In the genomic region with DNA sequence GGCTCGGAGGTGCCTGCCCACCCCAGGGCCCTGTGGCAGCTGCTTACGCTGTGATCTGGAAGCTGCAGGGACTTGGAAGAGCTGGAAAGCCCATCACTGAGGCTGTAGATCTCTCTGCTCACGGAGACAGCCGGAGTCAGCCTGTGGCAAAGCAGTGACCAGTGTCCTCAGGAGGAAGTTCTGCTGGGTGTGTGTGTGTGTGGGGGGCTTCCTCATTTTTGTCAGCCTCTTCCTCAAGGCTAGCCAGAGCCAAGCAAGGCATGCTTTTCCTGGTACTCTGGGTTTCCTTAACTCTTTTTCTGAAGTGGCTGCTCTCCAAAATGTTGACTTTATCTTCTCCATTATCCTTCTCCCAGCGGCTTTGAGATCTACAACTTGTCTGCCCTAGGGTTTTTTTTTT, we compare ENCODE assay signal across 9 mouse cellular contexts. TPM values are rescaled to one million over a fixed set of nuclear protein-coding genes. Genes with fewer than 3 reads are reported as not detected.
DNase-seq lines count a peak whose midpoint lies in the region; ATAC-seq and TF ChIP-seq lines count a peak whose summit lies in the region.
"Had no signal": no experiment of that assay in that cellular context is flagged by ENCODE, and none has a peak within 500 bp of the region (broad histone marks: within the 10 kb centered on the region; RNA-seq: fewer than 3 reads in every experiment).

No protein-coding gene starts in this region.

- intact Hi-C loops in gastrocnemius, adult 2 months (cut with DNase I): no loop called here
- intact Hi-C loops in gastrocnemius, postnatal 36 days (cut with DNase I): no loop called here

- H3K4me3 ChIP-seq in gastrocnemius, adult 2 months: peak overlapping the region; percentile 30
- no peak overlapping the region for H3K4me3 ChIP-seq in midbrain, embryonic 10.5 days
- no peak overlapping the region for H3K4me3 ChIP-seq in midbrain, embryonic 16.5 days (ENCODE audit: low read depth, low read length)
- peak overlapping the region; percentile 38; the same call in 1 of the 2 replicates for H3K4me3 ChIP-seq in liver, adult 2 months (ENCODE audit: insufficient read depth, low read depth, low read length)

- H3K79me2 ChIP-seq in liver, adult 2 months (ENCODE audit: control insufficient read depth, insufficient read depth, low read length): no peaks in the 10 kb centered on the region

- H3K9ac ChIP-seq in midbrain, embryonic 16.5 days (ENCODE audit: low read depth, low read length): no peak overlapping the region
- 0 out of 2 replicates have a peak overlapping the region, but pooled peaks have one; percentile 34 for H3K9ac ChIP-seq in liver, adult 2 months (ENCODE audit: low read depth, low read length)

- TF ChIP-seq CTCF in gastrocnemius, adult 2 months (IDR thresholded peaks at IDR 0.05): no peak
- no peak for TF ChIP-seq CTCF in liver, adult 2 months (IDR thresholded peaks at IDR 0.05; ENCODE audit: low read depth, low read length)

- no peaks in the 10 kb centered on the region; the same call in 1 of the 2 replicates for H3K27me3 ChIP-seq in midbrain, embryonic 10.5 days (ENCODE audit: low read depth, poor library complexity, severe bottlenecking)
- no peaks in the 10 kb centered on the region for H3K27me3 ChIP-seq in midbrain, embryonic 16.5 days (ENCODE audit: control insufficient read depth, insufficient read depth, low read depth, low read length)
- no peaks in the 10 kb centered on the region for H3K27me3 ChIP-seq in liver, adult 2 months (ENCODE audit: control insufficient read depth, insufficient read depth, low read length)

- H3K27ac ChIP-seq in gastrocnemius, adult 2 months: peak overlapping the region; percentile 67
- H3K27ac ChIP-seq in midbrain, embryonic 10.5 days (replicated peaks): peak overlapping the region; percentile 53
- H3K27ac ChIP-seq in midbrain, embryonic 16.5 days (ENCODE audit: low read length): no peak overlapping the region
- H3K27ac ChIP-seq in liver, adult 2 months (replicated peaks; ENCODE audit: insufficient read depth, low read depth, low read length): peak overlapping the region; percentile 43; the same call in 1 of the 2 replicates

- WGBS in midbrain, embryonic 10.5 days: 74% methylated on average over 5 of the region's 5 CpGs
- WGBS in midbrain, embryonic 16.5 days: 74% methylated on average over 5 of the region's 5 CpGs
- WGBS in liver, adult 2 months: 69% methylated on average over 5 of the region's 5 CpGs

- H3K4me1 ChIP-seq in midbrain, embryonic 10.5 days: peaks cover 20% of the 10 kb centered on the region
- no peaks in the 10 kb centered on the region for H3K4me1 ChIP-seq in midbrain, embryonic 16.5 days (ENCODE audit: control insufficient read depth, insufficient read depth, low read length)
- 0 out of 2 replicates have a peak, but pooled peaks cover 2% of the 10 kb centered on the region for H3K4me1 ChIP-seq in liver, adult 2 months (ENCODE audit: control insufficient read depth, insufficient read depth, low read length)

- no peak for ATAC-seq in midbrain, embryonic 16.5 days
- ATAC-seq: forebrain, embryonic 14.5 days had no signal

- no peaks in the 10 kb centered on the region for H3K36me3 ChIP-seq in midbrain, embryonic 10.5 days
- H3K36me3 ChIP-seq in midbrain, embryonic 16.5 days (ENCODE audit: control insufficient read depth, insufficient read depth, low read length): no peaks in the 10 kb centered on the region
- H3K36me3 ChIP-seq in liver, adult 2 months (ENCODE audit: control insufficient read depth, insufficient read depth, low read length): no peaks in the 10 kb centered on the region

- H3K9me3 ChIP-seq in midbrain, embryonic 10.5 days (replicated peaks): peaks cover 6% of the 10 kb centered on the region; the same call in 1 of the 2 replicates
- H3K9me3 ChIP-seq in midbrain, embryonic 16.5 days (replicated peaks; ENCODE audit: control insufficient read depth, low read length, poor library complexity, severe bottlenecking): no peaks in the 10 kb centered on the region

- TF ChIP-seq POLR2A in liver, adult 2 months (IDR thresholded peaks at IDR 0.05; ENCODE audit: extremely low read depth, insufficient read depth, low read length): no peak

- no peak overlapping the region for H3K4me2 ChIP-seq in midbrain, embryonic 16.5 days (ENCODE audit: low read length)

- no peak for DNase-seq in gastrocnemius, adult 2 months
- DNase-seq in gastrocnemius, postnatal 36 days: no peak
- DNase-seq in midbrain, embryonic 10.5 days (ENCODE audit: low spot score): no peak
- DNase-seq in liver, adult 2 months (ENCODE audit: extremely low read depth, low read depth, low spot score): peak; percentile 21
- no peak for DNase-seq in thymus, postnatal 25 days
- DNase-seq in layer of hippocampus, postnatal 14 days (ENCODE audit: low spot score in 2 of 2): no peak
- DNase-seq in urinary bladder, postnatal 36 days (ENCODE audit: low spot score in 2 of 2): no peak

RNA-seq across cellular contexts. Expression of a gene that starts 27.6 kb away (rescaled TPM):
- 1 to 10 TPM; 4.1 to 6.2 TPM for total RNA-seq in gastrocnemius, adult 2 months (2021)
- 1 to 10 TPM; 4.7 to 4.8 TPM for total RNA-seq in gastrocnemius, postnatal 36 days (2021)
- polyA plus RNA-seq in midbrain, embryonic 10.5 days (2016; fragmentation: Nextera tagmentation; extraction: Ambion mirVana): 58.1 and 69.2 TPM in 2 replicates
- 59.5 and 62.0 TPM in 2 replicates for polyA plus RNA-seq in midbrain, embryonic 16.5 days (2015; fragmentation: Nextera tagmentation; extraction: Ambion mirVana)
- total RNA-seq in liver, adult 2 months (2014; rRNA removed): 4.4 and 6.2 TPM in 2 replicates
- polyA plus RNA-seq in liver, adult 2 months (2012; rRNA removed): 27.3 and 31.4 TPM in 2 replicates
- 10 to 100 TPM; 35.9 to 41.0 TPM for total RNA-seq in layer of hippocampus, postnatal 14 days (2021)

RNA-seq across cellular contexts. Expression of a gene that starts 35.9 kb away (rescaled TPM):
- total RNA-seq in gastrocnemius, adult 2 months (2021): 10 to 100 TPM in 1 of 2 experiments, 1 to 10 TPM in 1; 7.1 to 11.9 TPM
- 1 to 10 TPM; 8.1 to 8.8 TPM for total RNA-seq in gastrocnemius, postnatal 36 days (2021)
- polyA plus RNA-seq in midbrain, embryonic 10.5 days (2016; fragmentation: Nextera tagmentation; extraction: Ambion mirVana): 0.54 and 1.1 TPM in 2 replicates
- polyA plus RNA-seq in midbrain, embryonic 16.5 days (2015; fragmentation: Nextera tagmentation; extraction: Ambion mirVana): 15.5 and 21.7 TPM in 2 replicates
- total RNA-seq in liver, adult 2 months (2014; rRNA removed): 0.74 and 0.87 TPM in 2 replicates
- 2.4 and 2.5 TPM in 2 replicates for polyA plus RNA-seq in liver, adult 2 months (2012; rRNA removed)
- 10 to 100 TPM; 29.3 to 33.3 TPM for total RNA-seq in layer of hippocampus, postnatal 14 days (2021)

RNA-seq across cellular contexts. Expression of a gene that starts 52.4 kb away (rescaled TPM):
- total RNA-seq in gastrocnemius, adult 2 months (2021): 10 to 100 TPM; 11.7 to 12.2 TPM
- total RNA-seq in gastrocnemius, postnatal 36 days (2021): 10 to 100 TPM; 10.5 to 10.6 TPM
- 18.1 TPM in 2 replicates for polyA plus RNA-seq in midbrain, embryonic 10.5 days (2016; fragmentation: Nextera tagmentation; extraction: Ambion mirVana)
- polyA plus RNA-seq in midbrain, embryonic 16.5 days (2015; fragmentation: Nextera tagmentation; extraction: Ambion mirVana): 41.8 and 43.7 TPM in 2 replicates
- total RNA-seq in liver, adult 2 months (2014; rRNA removed): 38.5 and 46.6 TPM in 2 replicates
- polyA plus RNA-seq in liver, adult 2 months (2012; rRNA removed): 65.3 and 74.6 TPM in 2 replicates
- 10 to 100 TPM; 31.9 to 32.4 TPM for total RNA-seq in layer of hippocampus, postnatal 14 days (2021)

RNA-seq across cellular contexts. Expression of a gene that starts 56.2 kb away (rescaled TPM):
- total RNA-seq in gastrocnemius, adult 2 months (2021): 10 to 100 TPM; 38.3 to 41.2 TPM
- total RNA-seq in gastrocnemius, postnatal 36 days (2021): 10 to 100 TPM; 42.8 to 47.6 TPM
- 123 and 132 TPM in 2 replicates for polyA plus RNA-seq in midbrain, embryonic 10.5 days (2016; fragmentation: Nextera tagmentation; extraction: Ambion mirVana)
- 78.0 and 81.6 TPM in 2 replicates for polyA plus RNA-seq in midbrain, embryonic 16.5 days (2015; fragmentation: Nextera tagmentation; extraction: Ambion mirVana)
- total RNA-seq in liver, adult 2 months (2014; rRNA removed): 18.0 and 19.3 TPM in 2 replicates
- polyA plus RNA-seq in liver, adult 2 months (2012; rRNA removed): 23.6 and 26.2 TPM in 2 replicates
- total RNA-seq in layer of hippocampus, postnatal 14 days (2021): 10 to 100 TPM; 47.3 to 49.0 TPM

Comparison
In these comparisons a context has a peak if more than half of its experiments do, and no peak if none do; other contexts are left out.
1. H3K4me3 ChIP-seq: peak in gastrocnemius, adult 2 months (single experiment) and liver, adult 2 months (single experiment); none in midbrain, embryonic 10.5 days (single experiment) and midbrain, embryonic 16.5 days (single experiment).